Mouse (Mus musculus) frontal cortex, adult 2 months (tissue): ENCODE results near the gene Aktip. TPM values are rescaled to one million over a fixed set of nuclear protein-coding genes. Genes with fewer than 3 reads are reported as not detected.

Experiments used
- DNase-seq, 2 experiments: peaks; one replicate each; pipeline ENCODE4 v3.0.0; 2022; ENCODE audit warnings: low spot score in 1 of 2; ENCODE audit errors: extremely low spot score in 1 of 2
- polyA plus RNA-seq: library from polyadenylated mRNA; depleted of rRNA; stranded (reverse); fragments of >200 nt; gene quantifications from 2 replicates; pipeline ENCODE4 v1.2.3, GENCODE M21; 2012; rRNA removed

Gene Aktip
- 106 and 108 TPM in 2 replicates for polyA plus RNA-seq

DNA sequence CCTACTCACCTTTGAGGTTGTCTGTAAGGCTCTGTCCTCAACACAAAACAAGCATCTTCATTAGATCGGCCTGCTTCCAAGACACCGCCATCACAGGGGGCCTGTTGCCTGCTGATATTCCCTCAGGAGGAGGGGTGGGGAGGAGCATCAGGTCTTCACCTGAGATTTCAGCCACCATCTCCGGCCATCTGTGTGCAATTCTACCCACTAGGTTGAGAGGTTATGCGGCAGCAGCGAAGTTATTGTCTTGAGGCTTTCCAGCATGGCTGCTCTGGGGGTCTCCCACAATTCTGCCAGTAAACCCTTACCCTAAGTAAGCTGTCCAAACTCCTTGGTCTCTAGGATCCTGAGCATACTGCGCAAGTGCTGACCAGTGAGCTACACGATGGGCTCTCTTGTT is at the start of gene Aktip:
Gene Aktip, minus strand, starts transcription at position 101 of the 400 bp plus-strand sequence.
- no peak for DNase-seq

- no peak for DNase-seq
These were observed 46.2 kb upstream of the Aktip start for GRCm38 (mm10) chr8:91245821-91246454.

DNA sequence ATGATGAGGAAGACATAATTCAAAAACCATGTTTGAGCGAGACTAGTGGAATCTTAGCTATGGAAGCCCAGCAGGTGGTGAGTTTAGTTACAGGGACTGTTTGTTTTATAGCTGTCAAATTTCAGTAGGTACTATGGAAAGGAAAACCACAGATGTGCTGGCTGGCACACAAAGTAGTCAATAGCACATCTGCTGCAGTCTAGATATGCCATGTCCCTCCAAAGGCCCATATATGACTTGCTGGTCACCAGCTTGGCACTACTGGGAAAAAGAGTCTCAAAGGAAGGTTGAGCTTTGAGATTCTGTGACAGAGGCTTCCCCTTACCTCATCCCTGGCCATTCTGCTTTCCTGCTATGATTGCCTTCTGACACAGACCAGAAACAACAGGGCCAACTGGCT is 42.9 kb upstream of the Aktip start:
- no peak for DNase-seq

- DNase-seq = no peak
These were observed 42.2 kb upstream of the Aktip start for GRCm38 (mm10) chr8:91241873-91242519.

DNA sequence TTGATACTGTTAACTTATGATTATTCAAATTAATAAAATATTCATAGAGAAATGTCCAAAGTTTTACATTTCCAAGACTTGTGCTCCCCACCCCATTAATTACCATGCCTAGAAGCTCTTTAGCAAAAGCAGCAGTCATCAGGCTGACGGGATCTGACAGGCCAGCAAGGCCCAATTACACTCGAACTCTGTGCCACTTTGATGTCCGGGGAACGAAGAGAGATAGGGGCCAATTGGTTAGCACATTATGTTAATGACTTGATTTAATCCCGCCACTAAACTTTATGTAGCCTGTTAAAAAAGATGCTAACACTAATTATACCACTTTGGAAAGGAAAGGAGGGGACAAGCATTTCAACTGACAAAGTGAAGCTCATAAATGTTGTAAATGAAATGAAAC is 41.6 kb upstream of the Aktip start:
- DNase-seq = no peak

DNA sequence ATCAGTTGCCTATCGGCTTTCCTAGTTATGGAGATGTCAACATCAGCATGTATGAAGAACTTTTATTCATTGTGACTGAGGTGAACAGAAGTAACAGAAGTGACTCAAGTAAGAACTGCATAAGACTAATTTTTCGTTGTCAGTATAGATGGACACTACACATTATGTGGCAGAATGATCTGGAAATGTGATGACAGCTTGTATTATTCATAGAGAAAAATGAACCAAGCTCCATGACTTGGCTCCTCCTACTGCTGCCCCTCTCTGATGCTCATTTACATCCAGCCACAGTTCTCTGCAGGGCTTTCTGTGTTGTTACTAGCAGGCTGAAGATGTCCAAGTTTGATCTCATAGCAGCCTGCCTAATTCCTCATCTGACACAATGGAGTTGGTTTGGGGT is 37.4 kb upstream of the Aktip start:
- no peak for DNase-seq

- no peak for DNase-seq
These were observed 34.3 kb upstream of the Aktip start for GRCm38 (mm10) chr8:91234097-91234496.

DNA sequence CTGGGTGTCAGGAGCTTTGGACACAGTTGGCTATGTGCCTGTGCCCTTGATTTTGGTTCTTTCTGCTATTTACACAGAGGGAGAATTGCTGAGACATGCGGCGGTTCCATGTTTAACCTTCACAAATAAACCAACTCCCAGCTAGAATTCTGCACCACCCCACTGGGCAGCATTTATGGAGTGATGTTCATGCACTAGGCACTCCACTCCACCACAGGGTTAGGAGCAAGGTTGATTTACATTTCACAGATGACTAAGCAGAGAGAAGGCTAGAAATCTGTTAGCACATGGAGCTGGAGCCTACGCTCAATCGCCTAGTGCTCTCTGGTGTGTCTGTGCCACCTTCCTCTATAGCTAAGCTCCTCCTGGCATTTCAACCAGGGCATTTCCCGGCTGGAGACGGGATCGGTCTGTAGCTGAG is 27.7 kb upstream of the Aktip start:
- DNase-seq = peak in 1 of 2 experiments; percentile 56

DNA sequence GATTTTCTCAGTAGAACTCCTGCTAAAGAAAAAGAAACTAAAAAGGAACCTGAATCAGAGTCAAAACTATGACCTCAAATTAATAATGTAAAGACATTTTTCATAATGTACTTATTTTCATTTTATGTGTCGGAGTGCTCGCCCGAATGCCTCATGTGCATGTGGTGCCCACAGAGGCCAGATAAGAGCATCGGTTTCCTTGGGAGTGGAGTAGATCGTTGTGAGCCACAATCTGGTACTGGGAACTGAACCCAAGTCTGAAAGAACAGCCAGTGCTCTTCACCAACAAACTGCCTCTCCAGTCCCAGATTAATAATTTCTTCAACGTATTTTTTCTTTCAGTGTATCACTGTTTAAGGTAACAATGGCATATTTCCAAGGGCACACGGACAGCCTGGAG is 24.5 kb upstream of the Aktip start:
- DNase-seq = no peak

- no peak for DNase-seq
These were observed 22.1 kb upstream of the Aktip start for GRCm38 (mm10) chr8:91221841-91222240.

DNA sequence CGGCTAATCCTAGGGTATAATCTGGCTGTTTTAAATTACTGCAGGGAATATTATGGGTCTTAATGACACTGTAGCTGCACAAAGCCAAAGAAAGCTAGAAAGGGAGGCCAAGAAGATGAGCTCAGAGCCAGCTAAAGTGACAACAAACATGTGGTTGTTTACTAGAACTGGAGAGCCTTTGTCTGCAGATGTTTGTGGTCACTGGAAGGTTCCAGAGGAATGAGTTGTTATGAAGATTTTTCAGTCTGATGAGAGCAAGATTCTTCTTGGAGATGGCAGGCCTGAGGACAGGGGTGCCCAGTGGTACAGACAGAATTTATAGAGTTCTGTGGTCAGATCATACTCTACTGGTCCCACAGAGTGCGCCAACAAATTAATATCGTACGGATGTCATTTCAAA is 18.5 kb upstream of the Aktip start:
- DNase-seq = no peak

DNA sequence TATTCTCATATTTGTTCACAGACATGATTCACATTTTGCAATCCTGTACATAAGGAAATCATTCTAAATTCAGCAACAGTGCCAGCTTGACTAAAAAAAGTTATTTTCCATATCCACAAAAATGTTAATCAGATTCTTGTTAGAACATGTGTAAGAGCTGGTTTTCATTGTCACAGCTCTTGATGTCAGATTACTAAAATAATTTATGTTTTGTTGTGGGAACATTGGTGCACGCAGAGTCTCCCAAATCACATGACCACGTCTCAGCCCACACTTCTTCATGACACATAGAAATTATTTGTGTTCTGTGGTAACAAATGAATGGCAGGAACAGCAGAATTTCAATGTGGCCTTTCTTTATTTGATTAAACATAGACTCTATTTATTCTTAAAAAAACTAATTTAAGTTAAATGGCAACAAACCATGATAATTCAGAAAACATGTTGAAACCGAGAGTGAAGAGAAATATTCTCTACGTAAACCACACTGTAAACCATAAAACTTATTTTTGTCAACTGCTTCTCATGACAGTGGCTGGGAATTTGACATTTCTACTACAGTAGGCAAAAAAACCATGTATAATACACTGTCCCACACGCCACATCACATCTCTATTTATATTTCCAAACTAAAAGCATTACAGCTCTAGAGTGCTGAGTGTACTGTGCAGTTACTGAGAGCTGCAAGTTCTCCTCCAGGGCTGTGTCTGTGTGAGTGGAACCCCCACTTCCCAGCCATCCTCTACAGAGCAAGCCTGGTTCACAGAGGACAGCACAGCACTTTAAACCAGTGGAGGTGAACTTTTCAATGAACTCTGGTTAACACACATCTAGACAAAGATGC is 17.5 kb upstream of the Aktip start:
- DNase-seq = peak in 1 of 2 experiments; percentile 27

GRCm38 (mm10) chr8:91214287-91214686 is 14.5 kb upstream of the Aktip start:
- DNase-seq = no peak

- no peak for DNase-seq
These were observed 13.2 kb upstream of the Aktip start for GRCm38 (mm10) chr8:91212948-91213347.

DNA sequence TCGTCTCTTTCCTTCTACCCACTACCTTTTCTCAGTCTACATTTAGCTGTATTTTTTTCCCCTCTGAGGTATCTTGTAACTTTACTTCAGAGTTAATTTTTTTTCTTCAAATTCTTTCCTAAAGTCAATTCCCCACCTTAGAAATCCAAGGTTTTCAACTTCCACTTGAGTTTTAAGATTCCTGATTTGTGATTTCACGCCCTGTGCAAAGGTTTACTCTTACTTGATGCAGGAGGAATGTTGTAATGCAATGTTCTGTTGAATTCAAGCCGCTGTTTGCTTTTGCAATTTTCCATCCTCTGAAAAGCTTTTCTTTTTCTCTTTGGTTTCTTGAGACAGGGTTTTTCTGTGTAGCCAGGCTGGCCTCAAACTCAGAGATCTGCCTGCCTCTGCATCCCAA is 9.9 kb upstream of the Aktip start:
- no peak for DNase-seq

GRCm38 (mm10) chr8:91207676-91208075 is 7.9 kb upstream of the Aktip start:
- DNase-seq = no peak

DNA sequence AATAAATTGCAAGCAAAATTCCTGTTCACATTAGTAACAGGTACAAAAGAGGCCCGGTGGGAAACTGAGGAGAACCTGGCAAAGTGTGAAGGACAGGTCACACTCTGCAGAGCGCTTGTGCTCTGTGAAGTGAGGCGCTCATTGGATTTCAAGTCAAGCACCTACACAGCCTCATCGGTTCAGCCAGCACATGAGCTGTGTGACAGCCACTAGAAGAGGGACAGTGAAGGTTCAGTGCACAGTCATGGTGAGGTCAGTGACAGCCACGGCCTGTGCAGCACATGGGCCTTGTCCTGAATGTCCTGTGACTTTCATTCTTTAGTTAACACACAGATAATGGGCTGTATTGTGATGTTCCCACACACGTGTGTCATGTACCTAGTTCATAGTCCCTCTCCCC is 6.1 kb upstream of the Aktip start:
- no peak for DNase-seq

DNA sequence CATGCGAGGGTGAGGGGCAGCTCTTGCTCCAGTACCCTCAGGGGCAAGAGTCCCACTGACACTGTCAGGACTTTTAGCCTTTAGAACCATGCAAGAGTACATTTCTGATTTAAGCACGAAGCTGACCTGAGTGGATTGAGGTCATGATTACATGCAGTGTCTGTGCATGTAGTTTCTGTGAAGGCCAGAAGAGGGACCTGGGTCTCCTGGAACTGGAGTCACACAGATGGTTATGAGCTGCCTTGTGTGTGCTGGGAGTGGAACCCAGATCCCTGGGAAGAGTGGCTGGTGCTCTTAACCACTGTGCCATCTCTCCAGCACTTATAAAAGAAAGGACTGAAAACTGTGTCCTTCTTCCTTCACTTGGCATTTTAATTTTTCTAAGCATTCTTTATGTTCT is 1.4 kb upstream of the Aktip start:
- DNase-seq = no peak

- no peak for DNase-seq
These were observed 1.7 kb downstream of the Aktip start for GRCm38 (mm10) chr8:91198036-91198435.

DNA sequence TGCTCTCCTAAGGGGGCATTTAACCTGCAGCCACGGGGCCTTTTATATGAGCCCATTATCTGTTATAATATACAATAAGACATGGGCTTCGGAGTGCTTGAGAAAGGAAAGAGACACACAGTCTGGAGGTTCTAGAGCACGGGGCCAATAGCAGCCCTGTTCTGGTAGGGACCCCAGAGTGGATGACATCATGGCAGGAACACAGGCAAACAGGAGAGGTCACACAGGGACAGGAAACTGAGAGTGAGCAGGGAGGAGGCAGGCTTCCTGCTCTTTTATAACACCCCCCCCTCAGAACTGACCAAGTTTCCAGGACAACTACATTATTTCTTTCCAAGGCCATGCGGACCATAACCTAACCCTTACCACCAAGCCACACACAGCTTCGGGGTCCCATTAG is 2.5 kb downstream of the Aktip start:
- DNase-seq = no peak

DNA sequence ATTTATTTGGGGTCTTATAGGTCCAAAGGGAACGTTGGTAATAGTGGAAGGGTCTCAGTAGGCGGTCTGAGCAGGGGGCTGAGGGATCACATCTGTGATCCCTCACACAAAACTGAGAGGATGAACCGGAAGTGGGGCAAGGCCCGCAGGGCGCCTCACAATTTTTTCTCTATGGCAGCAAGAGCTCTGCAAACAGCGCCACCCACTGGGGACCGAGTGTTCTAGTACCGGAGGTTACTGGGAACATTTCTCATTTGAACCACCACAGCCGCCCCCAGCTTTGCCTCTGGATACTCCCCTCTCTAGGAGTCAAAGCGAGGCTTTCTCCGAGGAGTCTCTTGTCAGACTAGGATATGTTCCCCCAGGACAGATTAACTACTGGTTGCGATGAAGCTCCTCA is 3.1 kb downstream of the Aktip start:
- DNase-seq = no peak

DNA sequence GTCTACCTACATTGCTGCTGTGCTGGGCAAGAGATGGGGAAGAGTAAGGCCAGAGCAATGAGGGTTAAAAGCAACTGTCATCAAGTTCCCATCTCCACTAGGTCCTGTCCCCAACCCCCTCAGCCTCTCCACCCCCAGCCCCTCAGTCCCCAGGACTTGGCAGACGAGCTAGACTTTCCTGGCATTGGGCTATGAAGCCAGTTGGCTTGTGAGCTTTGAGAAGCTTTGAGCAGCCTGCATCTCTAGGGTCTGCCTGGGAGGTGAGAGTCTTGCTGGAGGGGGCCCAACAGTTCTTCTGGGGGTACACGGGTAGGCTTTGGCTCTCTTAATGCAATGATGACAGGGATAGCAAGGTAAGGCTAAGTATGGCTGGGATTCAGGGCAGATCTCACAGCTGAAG is 5.7 kb downstream of the Aktip start:
- no peak for DNase-seq
